Mouse (Mus musculus) erythroid progenitor cell, adult 5-6 weeks (primary cell): ENCODE data around the gene Birc5. TPM values are rescaled to one million over a fixed set of nuclear protein-coding genes. Genes with fewer than 3 reads are reported as not detected.

Experiments
- ATAC-seq: replicated peaks from 2 replicates; pipeline ENCODE4 v1.8.0; 2016; ENCODE audit warnings: moderate number of reproducible peaks, mild to moderate bottlenecking, moderate TSS enrichment, inconsistent platforms; ENCODE audit not compliant: poor library complexity, low FRiP score, severe bottlenecking
- total RNA-seq, 2 experiments: library from RNA; stranded (forward) in 1 of 2; stranded (reverse) in 1 of 2; fragments of 150-400 nt in 1 of 2; fragments of 186-747, 209-891 nt in 1 of 2; gene quantifications; 2 replicates each; pipeline versions ENCODE4 v1.2.3 to v1.2.4; 2015 to 2017; ENCODE audit warnings: low replicate concordance in 2 of 2

Birc5 gene
- total RNA-seq, 2 experiments from 2014 or later, result 871 to 936 TPM

GRCm38 (mm10) chr11:117847593-117848215 is 1.3 kb upstream of the Birc5 start:
- ATAC-seq, result no peak

- peak; percentile 52 for ATAC-seq
Observed at GRCm38 (mm10) chr11:117848271-117848984, 623 bp upstream of the Birc5 start.

- ATAC-seq, result no peak
Observed at GRCm38 (mm10) chr11:117852875-117853274, 3.8 kb downstream of the Birc5 start.

GRCm38 (mm10) chr11:117854241-117854640 is 5.2 kb downstream of the Birc5 start:
- ATAC-seq, result no peak

- ATAC-seq, result no peak
Observed at GRCm38 (mm10) chr11:117855360-117855759, 6.3 kb downstream of the Birc5 start.

GRCm38 (mm10) chr11:117855975-117856374 is 6.9 kb downstream of the Birc5 start:
- ATAC-seq, result no peak

- peak; percentile 26; the same call in 1 of the 2 replicates for ATAC-seq
Observed at GRCm38 (mm10) chr11:117857462-117857861, 8.4 kb downstream of the Birc5 start.

- ATAC-seq, result no peak
Observed at GRCm38 (mm10) chr11:117858392-117858791, 9.3 kb downstream of the Birc5 start.

GRCm38 (mm10) chr11:117860601-117861000 is 11.6 kb downstream of the Birc5 start, which contains the start of gene Tmem235:
Tmem235 (plus strand) TSS chr11:117860752.
- ATAC-seq, result no peak

GRCm38 (mm10) chr11:117863174-117863856 is 14.3 kb downstream of the Birc5 start:
- no peak for ATAC-seq

GRCm38 (mm10) chr11:117864805-117865204 is 15.8 kb downstream of the Birc5 start:
- no peak for ATAC-seq

- no peak for ATAC-seq
Observed at GRCm38 (mm10) chr11:117865988-117866387, 16.9 kb downstream of the Birc5 start.

- ATAC-seq, result peak; percentile 63
Observed at GRCm38 (mm10) chr11:117870688-117871365, 21.8 kb downstream of the Birc5 start.

- no peak for ATAC-seq
Observed at GRCm38 (mm10) chr11:117871376-117871775, 22.3 kb downstream of the Birc5 start.

- ATAC-seq, result no peak
Observed at GRCm38 (mm10) chr11:117871911-117872584, 23.0 kb downstream of the Birc5 start.

GRCm38 (mm10) chr11:117872861-117873608 is 24.0 kb downstream of the Birc5 start, which contains the start of gene Tha1:
Tha1 (minus strand) TSS chr11:117873481.
- no peak for ATAC-seq

GRCm38 (mm10) chr11:117874419-117874818 is 25.4 kb downstream of the Birc5 start:
- ATAC-seq, result no peak

- no peak for ATAC-seq
Observed at GRCm38 (mm10) chr11:117875681-117876080, 26.6 kb downstream of the Birc5 start.
